Mouse (Mus musculus): ENCODE results near the gene Zbtb16. TPM values are rescaled to one million over a fixed set of nuclear protein-coding genes. Genes with fewer than 3 reads are reported as not detected.
A peak's percentile ranks its signal among the peaks of the same experiment; 100 is the strongest.

Gene Zbtb16
- total RNA-seq, 2 experiments from 2014 or later: 32.2 to 47.0 TPM

- intact Hi-C loops (cut with DNase I): no loop called here
- DNase-seq (ENCODE audit: extremely low spot score in 1 of 2, low spot score in 2 of 2): no peak
These were observed 51.1 kb downstream of the Zbtb16 start for GRCm38 (mm10) chr9:48784937-48785336.

- intact Hi-C loops (cut with DNase I): no loop called here
These were observed 52.7 kb downstream of the Zbtb16 start for GRCm38 (mm10) chr9:48783292-48783691.

GRCm38 (mm10) chr9:48782284-48783060, 53.5 kb downstream of the Zbtb16 start:
- intact Hi-C loops (cut with DNase I): no loop called here
- DNase-seq (ENCODE audit: extremely low spot score in 1 of 2, low spot score in 2 of 2): no peak

More at GRCm38 (mm10) chr9:48783292-48783691, 52.7 kb downstream of the Zbtb16 start:
- no peak for DNase-seq (ENCODE audit: extremely low spot score in 1 of 2, low spot score in 2 of 2)

- intact Hi-C loops (cut with DNase I): no loop called here
- DNase-seq (ENCODE audit: extremely low spot score in 1 of 2, low spot score in 2 of 2): peak in 1 of 2 experiments; percentile 70
These were observed 59.8 kb downstream of the Zbtb16 start for GRCm38 (mm10) chr9:48776268-48776667.

GRCm38 (mm10) chr9:48775561-48775960, 60.5 kb downstream of the Zbtb16 start:
- intact Hi-C loops (cut with DNase I): no loop called here
- DNase-seq (ENCODE audit: extremely low spot score in 1 of 2, low spot score in 2 of 2): no peak

- intact Hi-C loops (cut with DNase I): no loop called here
- DNase-seq (ENCODE audit: extremely low spot score in 1 of 2, low spot score in 2 of 2): no peak
These were observed 62.3 kb downstream of the Zbtb16 start for GRCm38 (mm10) chr9:48773710-48774109.

GRCm38 (mm10) chr9:48773130-48773529, 62.9 kb downstream of the Zbtb16 start:
- intact Hi-C loops (cut with DNase I): no loop called here
- DNase-seq (ENCODE audit: extremely low spot score in 1 of 2, low spot score in 2 of 2): no peak

GRCm38 (mm10) chr9:48771504-48771903, 64.5 kb downstream of the Zbtb16 start:
- intact Hi-C loops (cut with DNase I): no loop called here
- no peak for DNase-seq (ENCODE audit: extremely low spot score in 1 of 2, low spot score in 2 of 2)

- no peak for DNase-seq (ENCODE audit: extremely low spot score in 1 of 2, low spot score in 2 of 2)
- intact Hi-C loops (cut with DNase I): no loop called here
These were observed 67.1 kb downstream of the Zbtb16 start for GRCm38 (mm10) chr9:48768965-48769364.

GRCm38 (mm10) chr9:48767666-48768432, 68.2 kb downstream of the Zbtb16 start:
- peak in 1 of 2 experiments; percentile 59 for DNase-seq (ENCODE audit: extremely low spot score in 1 of 2, low spot score in 2 of 2)
- intact Hi-C loops (cut with DNase I): no loop called here

- no peak for DNase-seq (ENCODE audit: extremely low spot score in 1 of 2, low spot score in 2 of 2)
- intact Hi-C loops (cut with DNase I): no loop called here
These were observed 70.1 kb downstream of the Zbtb16 start for GRCm38 (mm10) chr9:48765927-48766326.

- no peak for DNase-seq (ENCODE audit: extremely low spot score in 1 of 2, low spot score in 2 of 2)
- intact Hi-C loops (cut with DNase I): no loop called here
These were observed 71.7 kb downstream of the Zbtb16 start for GRCm38 (mm10) chr9:48764311-48764710.

GRCm38 (mm10) chr9:48761732-48762637, 74.0 kb downstream of the Zbtb16 start:
- intact Hi-C loops (cut with DNase I): no loop called here
- DNase-seq (ENCODE audit: extremely low spot score in 1 of 2, low spot score in 2 of 2): no peak

- DNase-seq (ENCODE audit: extremely low spot score in 1 of 2, low spot score in 2 of 2): no peak
- intact Hi-C loops (cut with DNase I): no loop called here
These were observed 74.9 kb downstream of the Zbtb16 start for GRCm38 (mm10) chr9:48761175-48761556.

- intact Hi-C loops (cut with DNase I): no loop called here
- peak; percentile 73 to 77 for DNase-seq (ENCODE audit: extremely low spot score in 1 of 2, low spot score in 2 of 2)
These were observed 75.4 kb downstream of the Zbtb16 start for GRCm38 (mm10) chr9:48760449-48761174.

- no peak for DNase-seq (ENCODE audit: extremely low spot score in 1 of 2, low spot score in 2 of 2)
- intact Hi-C loops (cut with DNase I): no loop called here
These were observed 76.9 kb downstream of the Zbtb16 start for GRCm38 (mm10) chr9:48759098-48759497.

- intact Hi-C loops (cut with DNase I): no loop called here
- DNase-seq (ENCODE audit: extremely low spot score in 1 of 2, low spot score in 2 of 2): no peak
These were observed 78.1 kb downstream of the Zbtb16 start for GRCm38 (mm10) chr9:48757650-48758580.
